Mouse (Mus musculus) lung, postnatal 0 days (tissue): ENCODE data around the gene Gfod1.

Experiments
- CTCF ChIP-seq: IDR thresholded peaks from 2 replicates; pipeline ENCODE4 v1.5.1; 2016; ENCODE audit warnings: antibody characterized with exemption, mild to moderate bottlenecking
- EP300 ChIP-seq: IDR thresholded peaks from 2 replicates; pipeline ENCODE4 v1.6.1; 2016; ENCODE audit warnings: antibody characterized with exemption, mild to moderate bottlenecking, control low read depth

- TF ChIP-seq CTCF (no peak), EP300 (no peak)
These were observed 8.3 kb downstream of the Gfod1 start for GRCm38 (mm10) chr13:43295684-43296083.
